Mouse (Mus musculus): Measurements from ENCODE around the gene Epn2. TPM values are rescaled to one million over a fixed set of nuclear protein-coding genes. Genes with fewer than 3 reads are reported as not detected.

Gene Epn2
- polyA plus RNA-seq, 1 experiment from 2014 or later = 22.5 TPM

- WGBS = 92% methylated on average over 5 of the region's 5 CpGs
- Histone ChIP-seq H3K9me3 (no peaks in the 10 kb centered on the region), H3K27me3 (ENCODE audit: poor library complexity, severe bottlenecking) (no peaks in the 10 kb centered on the region), H3K36me3 (replicated peaks) (no peaks in the 10 kb centered on the region), H3K4me1 (no peaks in the 10 kb centered on the region), H3K27ac (no peak overlapping the region), H3K4me3 (no peak overlapping the region)
- no peak for DNase-seq (ENCODE audit: extremely low spot score, low spot score)
These were observed 19.9 kb downstream of the Epn2 start for GRCm38 (mm10) chr11:61559572-61559971.

- Histone ChIP-seq H3K27ac (no peak overlapping the region), H3K4me3 (no peak overlapping the region), H3K9me3 (no peaks in the 10 kb centered on the region), H3K27me3 (ENCODE audit: poor library complexity, severe bottlenecking) (no peaks in the 10 kb centered on the region), H3K36me3 (replicated peaks) (no peaks in the 10 kb centered on the region), H3K4me1 (peaks cover 13% of the 10 kb centered on the region)
- WGBS = 84% methylated on average over 3 of the region's 3 CpGs
- no peak for DNase-seq (ENCODE audit: extremely low spot score, low spot score)
These were observed 26.3 kb downstream of the Epn2 start for GRCm38 (mm10) chr11:61553015-61553754.

GRCm38 (mm10) chr11:61550631-61551030 is 28.9 kb downstream of the Epn2 start:
- H3K4me3 ChIP-seq = no peak overlapping the region
- H3K36me3 ChIP-seq (replicated peaks) = peaks cover 12% of the 10 kb centered on the region
- no peak for DNase-seq (ENCODE audit: extremely low spot score, low spot score)
- no peaks in the 10 kb centered on the region for H3K27me3 ChIP-seq (ENCODE audit: poor library complexity, severe bottlenecking)
- H3K9me3 ChIP-seq = no peaks in the 10 kb centered on the region
- no peak overlapping the region for H3K27ac ChIP-seq
- peaks cover 13% of the 10 kb centered on the region for H3K4me1 ChIP-seq

- Histone ChIP-seq H3K27ac (no peak overlapping the region), H3K4me1 (no peaks in the 10 kb centered on the region), H3K36me3 (replicated peaks) (peaks cover 36% of the 10 kb centered on the region), H3K9me3 (no peaks in the 10 kb centered on the region), H3K4me3 (no peak overlapping the region), H3K27me3 (ENCODE audit: poor library complexity, severe bottlenecking) (no peaks in the 10 kb centered on the region)
- 87% methylated on average over 4 of the region's 4 CpGs for WGBS
- DNase-seq (ENCODE audit: extremely low spot score, low spot score) = no peak
These were observed 31.8 kb downstream of the Epn2 start for GRCm38 (mm10) chr11:61547710-61548109.

- Histone ChIP-seq H3K36me3 (replicated peaks) (peaks cover 47% of the 10 kb centered on the region), H3K27me3 (ENCODE audit: poor library complexity, severe bottlenecking) (no peaks in the 10 kb centered on the region), H3K9me3 (no peaks in the 10 kb centered on the region), H3K4me1 (peaks cover 1% of the 10 kb centered on the region; the same call in 1 of the 2 replicates), H3K27ac (no peak overlapping the region), H3K4me3 (no peak overlapping the region)
- WGBS = 95% methylated on average over 10 of the region's 10 CpGs
- no peak for DNase-seq (ENCODE audit: extremely low spot score, low spot score)
These were observed 33.0 kb downstream of the Epn2 start for GRCm38 (mm10) chr11:61546452-61546851.

GRCm38 (mm10) chr11:61545586-61545985 is 33.9 kb downstream of the Epn2 start:
- Histone ChIP-seq H3K9me3 (no peaks in the 10 kb centered on the region), H3K27me3 (ENCODE audit: poor library complexity, severe bottlenecking) (no peaks in the 10 kb centered on the region), H3K27ac (no peak overlapping the region), H3K4me1 (peaks cover 10% of the 10 kb centered on the region), H3K36me3 (replicated peaks) (peaks cover 51% of the 10 kb centered on the region), H3K4me3 (no peak overlapping the region)
- no peak for DNase-seq (ENCODE audit: extremely low spot score, low spot score)
- WGBS = 92% methylated on average over 2 of the region's 2 CpGs

GRCm38 (mm10) chr11:61541106-61541505 is 38.4 kb downstream of the Epn2 start:
- Histone ChIP-seq H3K27me3 (ENCODE audit: poor library complexity, severe bottlenecking) (no peaks in the 10 kb centered on the region), H3K4me1 (peaks cover 10% of the 10 kb centered on the region), H3K36me3 (replicated peaks) (peaks cover 62% of the 10 kb centered on the region), H3K4me3 (no peak overlapping the region), H3K27ac (no peak overlapping the region), H3K9me3 (no peaks in the 10 kb centered on the region)
- WGBS = 91% methylated on average over 2 of the region's 2 CpGs
- DNase-seq (ENCODE audit: extremely low spot score, low spot score) = no peak

- no peak overlapping the region for H3K4me3 ChIP-seq
- H3K36me3 ChIP-seq (replicated peaks) = peaks cover 57% of the 10 kb centered on the region
- no peaks in the 10 kb centered on the region for H3K27me3 ChIP-seq (ENCODE audit: poor library complexity, severe bottlenecking)
- DNase-seq (ENCODE audit: extremely low spot score, low spot score) = no peak
- H3K4me1 ChIP-seq = peaks cover 10% of the 10 kb centered on the region
- H3K27ac ChIP-seq = no peak overlapping the region
- no peaks in the 10 kb centered on the region for H3K9me3 ChIP-seq
- 86% methylated on average over 7 of the region's 7 CpGs for WGBS
These were observed 38.8 kb downstream of the Epn2 start for GRCm38 (mm10) chr11:61540642-61541041.

- H3K27me3 ChIP-seq (ENCODE audit: poor library complexity, severe bottlenecking) = no peaks in the 10 kb centered on the region
- peaks cover 49% of the 10 kb centered on the region for H3K36me3 ChIP-seq (replicated peaks)
- peaks cover 18% of the 10 kb centered on the region for H3K4me1 ChIP-seq
- DNase-seq (ENCODE audit: extremely low spot score, low spot score) = no peak
- H3K4me3 ChIP-seq = no peak overlapping the region
- H3K27ac ChIP-seq = no peak overlapping the region
- H3K9me3 ChIP-seq = no peaks in the 10 kb centered on the region
- WGBS = 82% methylated on average over 3 of the region's 3 CpGs
These were observed 42.1 kb downstream of the Epn2 start for GRCm38 (mm10) chr11:61537362-61537761.

- Histone ChIP-seq H3K9me3 (no peaks in the 10 kb centered on the region), H3K27ac (no peak overlapping the region), H3K4me3 (no peak overlapping the region), H3K4me1 (peaks cover 18% of the 10 kb centered on the region), H3K27me3 (ENCODE audit: poor library complexity, severe bottlenecking) (no peaks in the 10 kb centered on the region), H3K36me3 (replicated peaks) (peaks cover 49% of the 10 kb centered on the region)
- WGBS = 77% methylated on average over 3 of the region's 3 CpGs
- DNase-seq (ENCODE audit: extremely low spot score, low spot score) = no peak
These were observed 42.5 kb downstream of the Epn2 start for GRCm38 (mm10) chr11:61536952-61537351.

- H3K27ac ChIP-seq = no peak overlapping the region
- no peak for DNase-seq (ENCODE audit: extremely low spot score, low spot score)
- no peaks in the 10 kb centered on the region for H3K9me3 ChIP-seq
- H3K4me3 ChIP-seq = no peak overlapping the region
- peaks cover 48% of the 10 kb centered on the region for H3K36me3 ChIP-seq (replicated peaks)
- H3K4me1 ChIP-seq = 0 out of 2 replicates have a peak, but pooled peaks cover 9% of the 10 kb centered on the region
- WGBS = 79% methylated on average over 1 of the region's 1 CpGs
- no peaks in the 10 kb centered on the region for H3K27me3 ChIP-seq (ENCODE audit: poor library complexity, severe bottlenecking)
These were observed 44.0 kb downstream of the Epn2 start for GRCm38 (mm10) chr11:61535530-61535929.

- Histone ChIP-seq H3K36me3 (replicated peaks) (peaks cover 51% of the 10 kb centered on the region), H3K4me3 (no peak overlapping the region), H3K27ac (no peak overlapping the region), H3K9me3 (no peaks in the 10 kb centered on the region), H3K4me1 (peaks cover 16% of the 10 kb centered on the region; the same call in 1 of the 2 replicates), H3K27me3 (ENCODE audit: poor library complexity, severe bottlenecking) (no peaks in the 10 kb centered on the region)
- 66% methylated on average over 5 of the region's 5 CpGs for WGBS
- no peak for DNase-seq (ENCODE audit: extremely low spot score, low spot score)
These were observed 45.9 kb downstream of the Epn2 start for GRCm38 (mm10) chr11:61533571-61533970.

GRCm38 (mm10) chr11:61532820-61533219 is 46.7 kb downstream of the Epn2 start:
- no peaks in the 10 kb centered on the region for H3K9me3 ChIP-seq
- peaks cover 56% of the 10 kb centered on the region for H3K36me3 ChIP-seq (replicated peaks)
- DNase-seq (ENCODE audit: extremely low spot score, low spot score) = no peak
- no peaks in the 10 kb centered on the region for H3K27me3 ChIP-seq (ENCODE audit: poor library complexity, severe bottlenecking)
- H3K4me1 ChIP-seq = peaks cover 16% of the 10 kb centered on the region; the same call in 1 of the 2 replicates
- H3K27ac ChIP-seq = no peak overlapping the region
- no peak overlapping the region for H3K4me3 ChIP-seq
- 95% methylated on average over 2 of the region's 2 CpGs for WGBS
